Mouse (Mus musculus): ENCODE results near the gene Mlip. TPM values are rescaled to one million over a fixed set of nuclear protein-coding genes. Genes with fewer than 3 reads are reported as not detected.
A peak's percentile ranks its signal among the peaks of the same experiment; 100 is the strongest.
"Not testable (repeated sequence)": the region's sequence is repeated elsewhere in the genome, so short reads cannot be mapped to it uniquely, and the experiment has no call there.

Mlip gene
- total and polyA plus RNA-seq, 2 experiments from 2014 or later = 6.9 to 16.2 TPM

DNA sequence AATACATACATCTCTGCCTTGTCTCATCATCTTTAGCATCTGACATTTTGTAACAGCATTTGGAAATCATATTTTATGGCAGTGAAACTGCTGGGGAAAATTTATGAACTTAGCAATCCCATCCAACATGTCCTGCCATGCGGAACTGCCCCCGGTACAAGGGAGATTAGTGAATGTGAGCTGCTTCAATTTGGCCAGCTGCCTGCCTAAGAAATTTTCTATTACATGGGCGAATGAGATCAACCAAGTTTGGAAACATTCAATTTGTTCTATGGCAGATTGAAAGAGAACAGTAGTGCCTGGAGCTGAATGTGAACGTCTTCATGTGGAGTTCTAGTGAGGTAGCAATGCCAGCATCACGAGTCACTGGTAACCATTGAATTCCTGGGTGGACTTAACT is 191.0 kb downstream of the Mlip start:
- no peak for DNase-seq
- no peak for ATAC-seq

GRCm38 (mm10) chr9:77160277-77160926 is 192.4 kb downstream of the Mlip start:
- no peak for TF ChIP-seq CTCF (IDR thresholded peaks at IDR 0.05; ENCODE audit: low read depth)
- Histone ChIP-seq H3K4me1 (ENCODE audit: insufficient read depth) (no peaks in the 10 kb centered on the region), H3K4me2 (ENCODE audit: low read depth) (no peak overlapping the region), H3K9me3 (ENCODE audit: low read length) (no peaks in the 10 kb centered on the region), H3K27ac (ENCODE audit: low read depth, low read length) (no peak overlapping the region), H3K36me3 (ENCODE audit: insufficient read depth) (no peaks in the 10 kb centered on the region), H3K9ac (no peak overlapping the region), H3K27me3 (ENCODE audit: insufficient read depth, low read length) (no peaks in the 10 kb centered on the region), H3K4me3 (ENCODE audit: low read depth, low read length) (no peak overlapping the region)
- ATAC-seq (no peak), DNase-seq (no peak)
- 82% methylated on average over 4 of the region's 4 CpGs for WGBS

More for the DNA sequence above, 191.0 kb downstream of the Mlip start:
- Histone ChIP-seq H3K27me3 (ENCODE audit: insufficient read depth, low read length) (no peaks in the 10 kb centered on the region), H3K27ac (ENCODE audit: low read depth, low read length) (no peak overlapping the region), H3K9me3 (ENCODE audit: low read length) (no peaks in the 10 kb centered on the region), H3K4me2 (ENCODE audit: low read depth) (no peak overlapping the region), H3K4me1 (ENCODE audit: insufficient read depth) (no peaks in the 10 kb centered on the region), H3K4me3 (ENCODE audit: low read depth, low read length) (no peak overlapping the region), H3K9ac (no peak overlapping the region), H3K36me3 (ENCODE audit: insufficient read depth) (no peaks in the 10 kb centered on the region)
- WGBS = 34% methylated on average over 5 of the region's 5 CpGs
- no peak for TF ChIP-seq CTCF (IDR thresholded peaks at IDR 0.05; ENCODE audit: low read depth)

DNA sequence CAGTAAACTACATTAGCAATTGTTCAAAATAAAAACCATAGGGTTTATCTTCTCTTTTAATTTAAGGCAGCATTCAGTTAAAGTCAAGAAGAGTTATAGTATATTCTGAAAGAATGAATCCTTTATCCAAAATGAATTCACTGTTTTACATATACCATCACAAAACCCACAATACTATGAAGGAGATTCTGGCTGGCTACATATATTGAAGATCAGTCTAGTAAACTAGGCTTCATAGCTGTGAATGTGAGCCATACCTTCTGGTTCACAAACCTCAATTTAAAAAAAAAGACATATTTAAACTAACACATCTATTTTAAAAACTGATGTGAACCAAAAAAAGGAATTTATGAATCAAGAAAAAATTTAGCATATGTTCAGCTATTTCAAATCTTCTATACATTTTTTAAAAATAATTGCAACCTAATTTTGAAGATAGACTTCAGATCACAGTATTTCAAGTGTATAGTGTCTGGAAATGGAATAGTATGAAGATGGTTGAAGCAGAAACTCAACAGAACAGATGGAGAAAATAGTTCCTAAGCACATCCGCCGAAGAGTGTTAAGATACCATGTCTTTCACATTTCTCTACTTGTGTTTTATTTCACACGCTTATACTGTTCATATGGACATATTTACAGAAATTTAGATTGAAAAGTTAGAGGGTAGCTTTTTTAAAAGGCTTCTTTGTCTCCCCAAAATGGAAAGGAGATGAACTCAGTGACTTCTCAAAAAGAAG is 204.1 kb downstream of the Mlip start:
- Histone ChIP-seq H3K27me3 (ENCODE audit: insufficient read depth, low read length) (no peaks in the 10 kb centered on the region), H3K4me3 (ENCODE audit: low read depth, low read length) (no peak overlapping the region), H3K9ac (no peak overlapping the region), H3K9me3 (ENCODE audit: low read length) (no peaks in the 10 kb centered on the region), H3K36me3 (ENCODE audit: insufficient read depth) (no peaks in the 10 kb centered on the region), H3K4me1 (ENCODE audit: insufficient read depth) (no peaks in the 10 kb centered on the region), H3K4me2 (ENCODE audit: low read depth) (no peak overlapping the region), H3K27ac (ENCODE audit: low read depth, low read length) (no peak overlapping the region)
- no peak for TF ChIP-seq CTCF (IDR thresholded peaks at IDR 0.05; ENCODE audit: low read depth)
- DNase-seq (peak; percentile 55), ATAC-seq (peak; percentile 86)
- 77% methylated on average over 3 of the region's 3 CpGs for WGBS

DNA sequence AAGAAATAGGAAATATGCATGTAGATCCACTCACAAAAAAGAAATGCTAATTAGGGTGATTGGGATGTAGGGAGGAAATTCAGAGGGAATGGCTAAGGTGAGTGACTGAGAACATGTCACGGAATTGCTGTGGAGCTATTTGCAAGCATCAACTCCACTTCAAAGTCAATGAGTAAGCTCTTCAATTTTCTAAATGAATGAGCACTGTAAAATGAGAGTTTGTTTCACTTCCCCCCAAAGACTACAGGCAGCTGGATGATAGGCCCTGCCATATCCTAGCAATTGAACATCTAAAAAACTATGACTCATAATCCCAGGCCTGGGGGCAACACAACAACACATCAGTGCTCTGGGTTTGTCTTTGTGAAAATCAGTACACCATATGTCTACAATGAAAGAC is 233.0 kb downstream of the Mlip start:
- DNase-seq (no peak), ATAC-seq (no peak)
- 72% methylated on average over 1 of the region's 1 CpGs for WGBS
- no peaks in the 10 kb centered on the region for H3K27me3 ChIP-seq (ENCODE audit: insufficient read depth, low read length)
- no peak for TF ChIP-seq CTCF (IDR thresholded peaks at IDR 0.05; ENCODE audit: low read depth)
- H3K4me1 ChIP-seq (ENCODE audit: insufficient read depth) = no peaks in the 10 kb centered on the region
- H3K27ac ChIP-seq (ENCODE audit: low read depth, low read length) = no peak overlapping the region
- no peak overlapping the region for H3K4me3 ChIP-seq (ENCODE audit: low read depth, low read length)
- H3K9me3 ChIP-seq (ENCODE audit: low read length) = no peaks in the 10 kb centered on the region
- no peaks in the 10 kb centered on the region for H3K36me3 ChIP-seq (ENCODE audit: insufficient read depth)
- H3K4me2 ChIP-seq (ENCODE audit: low read depth) = no peak overlapping the region
- H3K9ac ChIP-seq = no peak overlapping the region

DNA sequence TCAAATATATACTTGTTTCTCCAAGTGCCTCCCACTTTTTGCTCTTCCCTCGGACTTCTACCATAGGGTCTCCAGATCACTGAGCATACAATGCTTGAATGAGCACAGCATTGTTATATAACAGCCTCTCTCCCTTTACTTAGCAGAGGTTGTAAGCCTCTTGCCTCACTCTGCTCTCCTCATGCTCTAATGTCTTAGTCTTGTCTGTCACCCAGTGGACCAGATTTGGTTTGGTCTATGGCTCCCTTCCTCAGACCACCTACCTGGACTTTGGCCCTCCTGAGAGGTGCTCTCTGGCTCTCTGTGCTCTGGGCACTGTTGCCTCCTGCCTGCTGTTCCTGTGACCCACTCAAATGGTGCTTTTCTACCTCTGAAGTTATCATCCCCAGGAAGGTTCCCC is 255.9 kb downstream of the Mlip start:
- TF ChIP-seq CTCF (IDR thresholded peaks at IDR 0.05; ENCODE audit: low read depth) = no peak
- H3K27ac ChIP-seq (ENCODE audit: low read depth, low read length) = no peak overlapping the region
- ATAC-seq (no peak), DNase-seq (no peak)
- H3K36me3 ChIP-seq (ENCODE audit: insufficient read depth) = no peaks in the 10 kb centered on the region
- H3K4me3 ChIP-seq (ENCODE audit: low read depth, low read length) = no peak overlapping the region
- H3K9me3 ChIP-seq (ENCODE audit: low read length) = no peaks in the 10 kb centered on the region
- no peaks in the 10 kb centered on the region for H3K4me1 ChIP-seq (ENCODE audit: insufficient read depth)
- no peak overlapping the region for H3K9ac ChIP-seq
- WGBS = 76% methylated on average over 1 of the region's 1 CpGs
- H3K27me3 ChIP-seq (ENCODE audit: insufficient read depth, low read length) = no peaks in the 10 kb centered on the region
- no peak overlapping the region for H3K4me2 ChIP-seq (ENCODE audit: low read depth)

DNA sequence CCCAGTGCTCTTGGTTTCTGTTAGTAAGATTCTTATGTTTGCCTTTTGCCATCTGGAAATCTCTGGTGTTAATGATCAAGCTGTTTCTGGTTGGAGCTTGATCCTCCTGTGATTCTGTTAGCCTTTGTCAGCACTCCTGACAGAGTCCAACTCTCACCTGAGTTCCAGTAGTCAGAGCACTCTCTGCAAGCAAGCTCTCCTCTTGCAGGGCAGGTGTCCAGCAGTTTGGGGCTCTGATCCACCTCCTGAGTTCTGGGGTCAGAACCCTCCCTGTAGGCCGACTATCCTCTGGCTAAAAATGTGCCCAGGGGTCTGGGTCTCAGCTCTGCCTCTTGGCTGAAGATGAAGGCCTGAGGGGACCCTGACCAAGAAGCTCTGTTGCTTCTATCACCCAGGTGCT is 269.5 kb downstream of the Mlip start:
- not testable (repeated sequence) for H3K4me2 ChIP-seq (ENCODE audit: low read depth); H3K9ac ChIP-seq; H3K27ac ChIP-seq (ENCODE audit: low read depth, low read length); DNase-seq; H3K27me3 ChIP-seq (ENCODE audit: insufficient read depth, low read length); H3K4me1 ChIP-seq (ENCODE audit: insufficient read depth); H3K4me3 ChIP-seq (ENCODE audit: low read depth, low read length); ATAC-seq; H3K36me3 ChIP-seq (ENCODE audit: insufficient read depth); H3K9me3 ChIP-seq (ENCODE audit: low read length)
- 89% methylated on average over 1 of the region's 1 CpGs for WGBS

DNA sequence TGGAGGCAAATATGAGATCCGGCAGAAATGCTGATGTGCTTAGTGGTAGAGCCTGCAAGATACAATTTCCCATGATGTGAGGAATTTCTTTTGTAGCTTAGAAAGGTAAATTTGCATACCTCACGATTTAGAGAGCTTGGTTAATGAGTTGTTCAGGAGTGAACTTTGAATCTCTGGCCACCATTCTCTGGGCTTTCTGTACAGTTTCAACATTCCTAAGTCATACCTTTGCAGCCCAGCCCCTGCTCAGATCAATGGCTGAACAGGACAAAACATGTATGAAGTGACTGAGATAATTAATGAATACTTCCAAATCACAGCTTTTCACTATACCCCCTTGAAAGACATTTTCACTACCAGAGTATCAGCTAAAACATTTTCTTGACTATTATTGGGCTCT is 281.1 kb downstream of the Mlip start:
- no peak for TF ChIP-seq CTCF (IDR thresholded peaks at IDR 0.05; ENCODE audit: low read depth)
- DNase-seq (no peak), ATAC-seq (no peak)
- Histone ChIP-seq H3K4me1 (ENCODE audit: insufficient read depth) (no peaks in the 10 kb centered on the region), H3K27me3 (ENCODE audit: insufficient read depth, low read length) (no peaks in the 10 kb centered on the region), H3K36me3 (ENCODE audit: insufficient read depth) (no peaks in the 10 kb centered on the region), H3K9me3 (ENCODE audit: low read length) (no peaks in the 10 kb centered on the region), H3K4me2 (ENCODE audit: low read depth) (no peak overlapping the region), H3K27ac (ENCODE audit: low read depth, low read length) (no peak overlapping the region), H3K4me3 (ENCODE audit: low read depth, low read length) (no peak overlapping the region), H3K9ac (no peak overlapping the region)
- WGBS = 71% methylated on average over 2 of the region's 2 CpGs

Data from forebrain, postnatal 0 days (tissue).